In the genomic region with DNA sequence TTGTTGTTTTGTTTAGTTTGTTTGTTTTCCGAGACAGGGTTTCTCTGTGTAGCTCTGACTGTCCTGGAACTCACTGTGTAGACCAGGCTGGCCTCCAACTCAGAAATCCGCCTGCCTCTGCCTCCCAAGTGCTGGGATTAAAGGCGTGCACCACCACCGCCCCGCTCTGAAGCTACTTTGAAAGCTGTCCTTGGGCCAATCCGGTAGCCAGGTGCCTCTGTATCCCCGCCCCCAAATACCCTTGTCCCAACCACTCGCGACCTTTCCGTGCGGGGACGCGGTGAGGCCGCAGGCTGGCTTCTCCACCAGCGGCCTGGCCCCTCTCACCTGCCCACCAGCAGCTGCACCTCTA, we compare ENCODE assay signal across 9 mouse cellular contexts. TPM values are rescaled to one million over a fixed set of nuclear protein-coding genes. Genes with fewer than 3 reads are reported as not detected.
DNase-seq lines count a peak whose midpoint lies in the region; ATAC-seq and TF ChIP-seq lines count a peak whose summit lies in the region.
"Not testable (repeated sequence)": the region's sequence is repeated elsewhere in the genome, so short reads cannot be mapped to it uniquely, and the experiment has no call there.
"Had no signal": no experiment of that assay in that cellular context is flagged by ENCODE, and none has a peak within 500 bp of the region (broad histone marks: within the 10 kb centered on the region; RNA-seq: fewer than 3 reads in every experiment).

No protein-coding gene starts in this region.

- not testable (repeated sequence) for H3K36me3 ChIP-seq in C2C12 (ENCODE audit: control insufficient read depth, insufficient read depth); heart, embryonic 14.5 days (ENCODE audit: control insufficient read depth, insufficient read depth, low read length); intestine, embryonic 16.5 days (ENCODE audit: control insufficient read depth, insufficient read depth, low read length); liver, adult 2 months (ENCODE audit: control insufficient read depth, insufficient read depth, low read length); neural tube, embryonic 15.5 days
- peaks cover 11% of the 10 kb centered on the region for H3K36me3 ChIP-seq in forebrain, embryonic 10.5 days (replicated peaks)

- not testable (repeated sequence) for H3K4me1 ChIP-seq in brown adipose tissue, adult 24 weeks (ENCODE audit: control insufficient read depth, insufficient read depth, insufficient read length, low read length); heart, embryonic 14.5 days (ENCODE audit: control insufficient read depth in 2 of 2, insufficient read depth in 2 of 2, low read length in 2 of 2); intestine, embryonic 16.5 days (ENCODE audit: control insufficient read depth, insufficient read depth, low read length); liver, adult 2 months (ENCODE audit: control insufficient read depth, insufficient read depth, low read length)
- H3K4me1 ChIP-seq in forebrain, embryonic 10.5 days = peaks cover 21% of the 10 kb centered on the region
- peaks cover 30% of the 10 kb centered on the region for H3K4me1 ChIP-seq in neural tube, embryonic 15.5 days

- TF ChIP-seq CTCF in C2C12 (IDR thresholded peaks at IDR 0.05; ENCODE audit: control insufficient read depth, insufficient read depth, insufficient read length); liver, adult 2 months (IDR thresholded peaks at IDR 0.05; ENCODE audit: low read depth, low read length): not testable (repeated sequence)

- H3ac ChIP-seq in C2C12 (ENCODE audit: control insufficient read depth, insufficient read length, low read depth) = peak overlapping the region; percentile 90

- not testable (repeated sequence) for H3K9me3 ChIP-seq in forebrain, embryonic 10.5 days; heart, embryonic 14.5 days (ENCODE audit: control insufficient read depth, low read length); intestine, embryonic 16.5 days (ENCODE audit: control insufficient read depth, low read length); neural tube, embryonic 15.5 days (replicated peaks)

- peak; percentile 62 for ATAC-seq in heart, embryonic 14.5 days (ENCODE audit: insufficient number of reproducible peaks, insufficient read depth, low FRiP score, low read depth)
- peak; percentile 73 for ATAC-seq in intestine, embryonic 16.5 days
- peak; percentile 53 for ATAC-seq in megakaryocyte progenitor cell, adult 5-6 weeks (replicated peaks; ENCODE audit: poor library complexity)
- ATAC-seq in neural tube, embryonic 15.5 days (ENCODE audit: low FRiP score) = peak; percentile 72

- peak overlapping the region; percentile 87 for H3K9ac ChIP-seq in heart, embryonic 14.5 days (ENCODE audit: low read length)
- H3K9ac ChIP-seq in intestine, embryonic 16.5 days (ENCODE audit: low read depth, low read length) = peak overlapping the region; percentile 79
- H3K9ac ChIP-seq in liver, adult 2 months (ENCODE audit: low read depth, low read length) = peak overlapping the region; percentile 90
- peak overlapping the region; percentile 86 for H3K9ac ChIP-seq in neural tube, embryonic 15.5 days (replicated peaks)

- H3K79me2 ChIP-seq in C2C12 (ENCODE audit: control insufficient read depth, insufficient read depth) = peaks cover 70% of the 10 kb centered on the region
- H3K79me2 ChIP-seq in liver, adult 2 months (ENCODE audit: control insufficient read depth, insufficient read depth, low read length) = not testable (repeated sequence)

- peak overlapping the region; percentile 99 for H3K27ac ChIP-seq in brown adipose tissue, adult 24 weeks (replicated peaks; ENCODE audit: low read depth, low read length)
- H3K27ac ChIP-seq in forebrain, embryonic 10.5 days = peak overlapping the region; percentile 97
- peak overlapping the region; percentile 95 to 99 for H3K27ac ChIP-seq in heart, embryonic 14.5 days (replicated peaks in 1 of 2; ENCODE audit: control insufficient read depth in 1 of 2, insufficient read depth in 1 of 2, low read depth in 2 of 2, low read length in 2 of 2)
- H3K27ac ChIP-seq in intestine, embryonic 16.5 days (ENCODE audit: low read length) = peak overlapping the region; percentile 93
- peak overlapping the region; percentile 96 for H3K27ac ChIP-seq in liver, adult 2 months (replicated peaks; ENCODE audit: insufficient read depth, low read depth, low read length)
- peak overlapping the region; percentile 98 for H3K27ac ChIP-seq in neural tube, embryonic 15.5 days (replicated peaks)

- peaks cover 34% of the 10 kb centered on the region for H3K79me3 ChIP-seq in C2C12 (ENCODE audit: low read depth)

- TF ChIP-seq POLR2A in liver, adult 2 months (IDR thresholded peaks at IDR 0.05; ENCODE audit: extremely low read depth, insufficient read depth, low read length) = not testable (repeated sequence)

- 7% methylated on average over 15 of the region's 15 CpGs for WGBS in forebrain, embryonic 10.5 days
- WGBS in heart, embryonic 14.5 days = 4% methylated on average over 15 of the region's 15 CpGs
- 5% methylated on average over 15 of the region's 15 CpGs for WGBS in intestine, embryonic 16.5 days
- 5% methylated on average over 15 of the region's 15 CpGs for WGBS in liver, adult 2 months
- 5% methylated on average over 15 of the region's 15 CpGs for WGBS in neural tube, embryonic 15.5 days

- H3K4me3 ChIP-seq in C2C12 (ENCODE audit: insufficient read depth, poor library complexity, severe bottlenecking) = peak overlapping the region; percentile 69
- peak overlapping the region; percentile 89 for H3K4me3 ChIP-seq in brown adipose tissue, adult 24 weeks (ENCODE audit: insufficient read depth, low read depth, low read length)
- peak overlapping the region; percentile 82 for H3K4me3 ChIP-seq in forebrain, embryonic 10.5 days
- peak overlapping the region; percentile 87 to 90 for H3K4me3 ChIP-seq in heart, embryonic 14.5 days (ENCODE audit: control insufficient read depth in 1 of 2, insufficient read depth in 1 of 2, low read depth in 1 of 2, low read length in 2 of 2)
- peak overlapping the region; percentile 71 for H3K4me3 ChIP-seq in intestine, embryonic 16.5 days (ENCODE audit: low read length)
- peak overlapping the region; percentile 82 for H3K4me3 ChIP-seq in liver, adult 2 months (ENCODE audit: insufficient read depth, low read depth, low read length)
- peak overlapping the region; percentile 81 for H3K4me3 ChIP-seq in neural tube, embryonic 15.5 days (replicated peaks)

- H3K4me2 ChIP-seq in heart, embryonic 14.5 days (ENCODE audit: low read length) = peak overlapping the region; percentile 68
- H3K4me2 ChIP-seq in intestine, embryonic 16.5 days (ENCODE audit: low read depth, low read length) = peak overlapping the region; percentile 28
- H3K4me2 ChIP-seq in neural tube, embryonic 15.5 days = peak overlapping the region; percentile 60

- not testable (repeated sequence) for DNase-seq in forebrain, embryonic 10.5 days (ENCODE audit: extremely low spot score, low spot score); liver, adult 2 months (ENCODE audit: extremely low read depth, low read depth, low spot score)

- not testable (repeated sequence) for H3K27me3 ChIP-seq in C2C12 (ENCODE audit: control insufficient read depth, insufficient read depth, insufficient read length); forebrain, embryonic 10.5 days (ENCODE audit: poor library complexity, severe bottlenecking); heart, embryonic 14.5 days (ENCODE audit: control insufficient read depth, insufficient read depth, low read length); intestine, embryonic 16.5 days (replicated peaks; ENCODE audit: control insufficient read depth, insufficient read depth, low read length); liver, adult 2 months (ENCODE audit: control insufficient read depth, insufficient read depth, low read length); neural tube, embryonic 15.5 days (replicated peaks)

RNA-seq across cellular contexts. Expression of gene Slx4ip, which starts 0.3 kb away (rescaled TPM):
- 1.1 TPM for polyA plus RNA-seq in C2C12 (2012; fragmentation: generic; extraction: Trizol)
- polyA plus RNA-seq in brown adipose tissue, adult 24 weeks (2012; ENCODE audit: insufficient read depth, insufficient read length, missing spikeins) = 2.1 and 3.3 TPM in 2 replicates
- polyA plus RNA-seq in forebrain, embryonic 10.5 days (2016; fragmentation: Nextera tagmentation; extraction: Ambion mirVana) = 7.6 and 8.1 TPM in 2 replicates
- polyA plus RNA-seq in heart, embryonic 14.5 days (2014; fragmentation: Nextera tagmentation; extraction: Ambion mirVana) = 4.0 and 4.8 TPM in 2 replicates
- polyA plus RNA-seq in intestine, embryonic 16.5 days (2015; fragmentation: Nextera tagmentation; extraction: Ambion mirVana) = 4.4 and 5.1 TPM in 2 replicates
- total RNA-seq in liver, adult 2 months (2014; rRNA removed) = 1.5 and 1.8 TPM in 2 replicates
- polyA plus RNA-seq in liver, adult 2 months (2012; rRNA removed) = 0.18 and 0.46 TPM in 2 replicates
- 7.8 and 8.3 TPM in 2 replicates for total RNA-seq in megakaryocyte progenitor cell, adult 5-6 weeks (2015)
- total RNA-seq in megakaryocyte progenitor cell, adult 5-6 weeks (2017) = 4.6 and 6.2 TPM in 2 replicates
- polyA plus RNA-seq in neural tube, embryonic 15.5 days (2015; fragmentation: Nextera tagmentation; extraction: Ambion mirVana) = 11.0 and 12.1 TPM in 2 replicates

RNA-seq across cellular contexts. Expression of gene AL731706.1, which starts 0.5 kb away (rescaled TPM):
- polyA plus RNA-seq in C2C12 (2012; fragmentation: generic; extraction: Trizol) = 31.1 TPM
- 47.9 and 72.0 TPM in 2 replicates for polyA plus RNA-seq in brown adipose tissue, adult 24 weeks (2012; ENCODE audit: insufficient read depth, insufficient read length, missing spikeins)
- 24.6 and 25.5 TPM in 2 replicates for polyA plus RNA-seq in forebrain, embryonic 10.5 days (2016; fragmentation: Nextera tagmentation; extraction: Ambion mirVana)
- 41.0 and 45.4 TPM in 2 replicates for polyA plus RNA-seq in heart, embryonic 14.5 days (2014; fragmentation: Nextera tagmentation; extraction: Ambion mirVana)
- 45.5 and 45.6 TPM in 2 replicates for polyA plus RNA-seq in intestine, embryonic 16.5 days (2015; fragmentation: Nextera tagmentation; extraction: Ambion mirVana)
- 1.8 TPM in 1 of 2 replicates, not detected in the other for total RNA-seq in liver, adult 2 months (2014; rRNA removed)
- polyA plus RNA-seq in liver, adult 2 months (2012; rRNA removed) = 6.1 and 8.0 TPM in 2 replicates
- total RNA-seq in megakaryocyte progenitor cell, adult 5-6 weeks (2015) = 5.8 and 20.7 TPM in 2 replicates
- total RNA-seq in megakaryocyte progenitor cell, adult 5-6 weeks (2017) = 9.9 and 21.6 TPM in 2 replicates
- 23.4 and 24.0 TPM in 2 replicates for polyA plus RNA-seq in neural tube, embryonic 15.5 days (2015; fragmentation: Nextera tagmentation; extraction: Ambion mirVana)

RNA-seq across cellular contexts. Expression of gene Mkks, which starts 0.5 kb away (rescaled TPM):
- polyA plus RNA-seq in C2C12 (2012; fragmentation: generic; extraction: Trizol) = 5.2 TPM
- 68.1 and 79.3 TPM in 2 replicates for polyA plus RNA-seq in brown adipose tissue, adult 24 weeks (2012; ENCODE audit: insufficient read depth, insufficient read length, missing spikeins)
- polyA plus RNA-seq in forebrain, embryonic 10.5 days (2016; fragmentation: Nextera tagmentation; extraction: Ambion mirVana) = 12.4 and 14.6 TPM in 2 replicates
- 20.2 and 20.7 TPM in 2 replicates for polyA plus RNA-seq in heart, embryonic 14.5 days (2014; fragmentation: Nextera tagmentation; extraction: Ambion mirVana)
- polyA plus RNA-seq in intestine, embryonic 16.5 days (2015; fragmentation: Nextera tagmentation; extraction: Ambion mirVana) = 17.3 and 18.9 TPM in 2 replicates
- total RNA-seq in liver, adult 2 months (2014; rRNA removed) = 17.2 and 19.5 TPM in 2 replicates
- 3.8 and 5.2 TPM in 2 replicates for polyA plus RNA-seq in liver, adult 2 months (2012; rRNA removed)
- 19.4 and 28.2 TPM in 2 replicates for total RNA-seq in megakaryocyte progenitor cell, adult 5-6 weeks (2015)
- total RNA-seq in megakaryocyte progenitor cell, adult 5-6 weeks (2017) = 6.6 and 8.7 TPM in 2 replicates
- 13.8 and 15.1 TPM in 2 replicates for polyA plus RNA-seq in neural tube, embryonic 15.5 days (2015; fragmentation: Nextera tagmentation; extraction: Ambion mirVana)

RNA-seq across cellular contexts. Expression of gene AL731706.2, which starts 5.2 kb away (rescaled TPM):
- 11.8 TPM for polyA plus RNA-seq in C2C12 (2012; fragmentation: generic; extraction: Trizol)
- 11.7 and 40.9 TPM in 2 replicates for polyA plus RNA-seq in brown adipose tissue, adult 24 weeks (2012; ENCODE audit: insufficient read depth, insufficient read length, missing spikeins)
- 34.8 and 41.4 TPM in 2 replicates for polyA plus RNA-seq in forebrain, embryonic 10.5 days (2016; fragmentation: Nextera tagmentation; extraction: Ambion mirVana)
- polyA plus RNA-seq in heart, embryonic 14.5 days (2014; fragmentation: Nextera tagmentation; extraction: Ambion mirVana) = 50.1 and 63.0 TPM in 2 replicates
- polyA plus RNA-seq in intestine, embryonic 16.5 days (2015; fragmentation: Nextera tagmentation; extraction: Ambion mirVana) = 50.8 and 55.8 TPM in 2 replicates
- total RNA-seq in liver, adult 2 months (2014; rRNA removed) = not detected in 2 replicates
- not detected in 2 replicates for polyA plus RNA-seq in liver, adult 2 months (2012; rRNA removed)
- total RNA-seq in megakaryocyte progenitor cell, adult 5-6 weeks (2015) = 5.2 and 24.7 TPM in 2 replicates
- 22.6 TPM in 1 of 2 replicates, not detected in the other for total RNA-seq in megakaryocyte progenitor cell, adult 5-6 weeks (2017)
- 37.2 and 42.8 TPM in 2 replicates for polyA plus RNA-seq in neural tube, embryonic 15.5 days (2015; fragmentation: Nextera tagmentation; extraction: Ambion mirVana)
- polyA plus RNA-seq: gonadal fat pad, adult 2 months had no signal
